Mouse (Mus musculus) spleen, postnatal 14 days (tissue): ENCODE measurements around the gene Gpbp1.
A peak's percentile ranks its signal among the peaks of the same experiment; 100 is the strongest.

Experiments used
- DNase-seq, 2 experiments: peaks; one replicate each; pipeline ENCODE4 v3.0.0; 2021 to 2022; ENCODE audit warnings: low spot score in 2 of 2

Gene Gpbp1

DNA sequence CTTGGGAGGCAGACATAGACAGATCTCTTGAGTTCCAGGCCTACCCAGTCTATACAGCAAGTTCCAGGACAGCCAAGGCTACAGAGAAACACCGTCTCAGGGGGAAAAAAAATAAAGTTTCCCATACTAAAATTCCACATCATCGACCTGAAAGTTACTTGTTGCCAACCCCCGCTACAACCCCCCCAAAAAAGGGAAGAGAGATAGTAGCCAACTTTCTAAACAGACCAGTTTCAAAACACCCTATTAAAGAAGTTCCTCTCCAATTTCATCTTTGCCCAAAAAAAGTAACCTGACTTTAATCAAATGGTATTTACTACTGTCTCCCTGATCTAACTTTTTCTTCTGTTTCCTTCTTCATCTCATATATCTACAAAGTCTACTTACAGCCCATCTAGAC, 22.6 kb downstream of the Gpbp1 start:
- DNase-seq = no peak

- no peak for DNase-seq
Measured at GRCm38 (mm10) chr13:111461424-111461823, 28.5 kb downstream of the Gpbp1 start.

DNA sequence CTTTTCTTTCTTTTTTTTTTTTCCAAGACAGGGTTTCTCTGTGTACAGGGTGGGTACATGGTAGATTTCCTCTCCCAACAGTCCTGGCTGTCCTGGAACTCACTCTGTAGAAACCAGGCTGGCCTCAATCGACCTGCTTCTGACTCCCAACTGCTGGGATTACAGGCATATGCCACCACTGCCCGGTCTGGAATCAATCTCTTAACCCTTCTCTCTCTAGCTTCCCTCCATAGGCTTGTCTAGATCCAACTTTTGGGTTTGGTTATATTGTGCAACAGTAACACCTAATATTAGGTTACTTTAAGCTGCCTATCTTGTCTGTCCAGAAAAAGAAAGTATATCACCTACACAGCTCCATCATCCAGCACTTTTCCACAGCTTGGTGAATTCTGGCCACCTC, 33.1 kb downstream of the Gpbp1 start:
- DNase-seq = no peak

GRCm38 (mm10) chr13:111444325-111444724, 45.6 kb downstream of the Gpbp1 start:
- DNase-seq = no peak

GRCm38 (mm10) chr13:111431174-111431573, 58.7 kb downstream of the Gpbp1 start:
- DNase-seq = no peak

GRCm38 (mm10) chr13:111421330-111421729, 68.6 kb downstream of the Gpbp1 start:
- no peak for DNase-seq

DNA sequence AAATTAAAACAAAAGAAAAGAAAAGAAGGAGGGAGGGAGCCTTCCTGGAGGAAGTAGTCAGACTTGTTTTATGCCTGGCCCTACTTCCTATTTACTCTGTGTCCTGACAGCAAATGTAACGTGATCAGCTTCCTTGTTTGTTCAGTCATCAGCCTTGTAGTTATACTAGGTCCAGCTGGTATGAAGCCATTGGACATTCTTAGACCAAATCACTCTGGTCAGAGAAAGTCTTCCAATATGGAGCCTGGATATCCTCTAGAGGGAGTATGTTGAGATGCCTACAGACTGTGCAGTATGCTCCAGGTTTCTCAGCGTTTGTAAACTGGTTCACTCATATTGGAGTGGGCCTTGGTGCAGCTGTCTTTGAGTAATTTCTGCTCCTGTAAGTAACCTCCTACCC, 71.8 kb downstream of the Gpbp1 start:
- DNase-seq = no peak

DNA sequence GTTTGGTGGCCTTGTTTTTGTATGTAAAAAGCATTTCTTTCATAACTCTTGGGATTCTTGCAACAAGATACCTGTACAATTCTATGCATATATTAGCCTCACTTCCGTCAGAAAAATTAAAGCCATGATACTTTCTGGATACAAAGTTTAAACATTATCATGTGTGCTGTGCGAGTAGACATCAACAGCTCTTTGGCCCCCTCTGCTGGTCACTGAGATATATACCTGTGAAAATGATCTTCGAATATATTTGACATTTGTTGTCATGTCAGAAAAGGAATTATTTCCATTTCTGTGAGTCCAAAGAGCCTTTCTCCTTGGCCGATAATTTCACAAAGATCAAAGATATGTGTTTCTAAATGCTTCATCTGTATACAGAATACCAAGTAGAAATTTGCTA, 76.8 kb downstream of the Gpbp1 start:
- DNase-seq = peak in 1 of 2 experiments; percentile 54

GRCm38 (mm10) chr13:111410831-111411230, 79.1 kb downstream of the Gpbp1 start:
- peak in 1 of 2 experiments; percentile 11 for DNase-seq

DNA sequence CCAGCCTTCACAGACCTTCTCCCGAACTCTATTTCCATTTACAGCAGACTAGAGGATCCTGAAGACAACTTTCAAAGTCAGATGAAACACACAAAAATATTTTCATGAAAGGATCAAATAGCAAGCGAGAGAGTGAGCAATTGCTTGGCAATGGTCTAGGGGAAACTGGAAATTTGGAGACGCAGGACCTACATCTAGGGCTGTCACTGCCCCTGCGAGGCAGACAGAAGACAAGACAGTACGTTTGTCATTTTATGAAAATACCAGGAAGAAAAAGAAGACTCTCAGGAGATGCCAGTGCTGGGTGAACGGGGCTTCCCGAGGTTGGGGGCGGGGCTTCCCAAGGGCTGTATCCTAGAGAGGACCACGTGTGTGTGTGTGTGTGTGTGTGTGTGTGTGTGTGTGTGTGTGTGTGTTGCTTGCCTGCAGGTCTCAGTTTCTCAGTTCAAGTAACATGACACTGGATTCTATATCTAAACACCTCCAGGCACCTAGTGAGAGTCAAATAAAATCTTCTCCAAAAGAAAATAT, 83.0 kb downstream of the Gpbp1 start:
- no peak for DNase-seq

- no peak for DNase-seq
Measured at GRCm38 (mm10) chr13:111405956-111406355, 84.0 kb downstream of the Gpbp1 start.

- DNase-seq = no peak
Measured at GRCm38 (mm10) chr13:111397600-111398151, 92.2 kb downstream of the Gpbp1 start.

- no peak for DNase-seq
Measured at GRCm38 (mm10) chr13:111397061-111397460, 92.8 kb downstream of the Gpbp1 start.

DNA sequence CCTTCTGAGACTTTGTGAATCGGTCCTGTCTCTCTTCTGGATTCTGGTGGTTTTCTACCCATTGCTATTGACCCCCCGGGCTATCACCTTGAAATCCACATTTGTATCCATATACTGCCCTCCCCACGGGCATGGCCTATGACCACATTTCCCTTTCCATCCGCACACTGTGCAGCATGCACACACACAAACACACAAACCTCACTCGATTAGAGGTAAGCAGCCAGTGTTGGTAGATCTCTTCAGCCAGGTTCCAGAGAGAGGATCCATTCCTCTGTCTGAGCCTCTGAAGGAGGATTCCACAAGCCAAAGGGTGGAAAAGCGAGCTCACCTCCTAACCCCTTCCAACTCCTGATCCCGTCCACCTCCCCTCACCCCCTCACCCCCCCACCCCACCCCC, 94.4 kb downstream of the Gpbp1 start:
- DNase-seq = no peak

GRCm38 (mm10) chr13:111394904-111395303, 95.0 kb downstream of the Gpbp1 start:
- no peak for DNase-seq

GRCm38 (mm10) chr13:111394341-111394740, 95.6 kb downstream of the Gpbp1 start:
- DNase-seq = no peak

DNA sequence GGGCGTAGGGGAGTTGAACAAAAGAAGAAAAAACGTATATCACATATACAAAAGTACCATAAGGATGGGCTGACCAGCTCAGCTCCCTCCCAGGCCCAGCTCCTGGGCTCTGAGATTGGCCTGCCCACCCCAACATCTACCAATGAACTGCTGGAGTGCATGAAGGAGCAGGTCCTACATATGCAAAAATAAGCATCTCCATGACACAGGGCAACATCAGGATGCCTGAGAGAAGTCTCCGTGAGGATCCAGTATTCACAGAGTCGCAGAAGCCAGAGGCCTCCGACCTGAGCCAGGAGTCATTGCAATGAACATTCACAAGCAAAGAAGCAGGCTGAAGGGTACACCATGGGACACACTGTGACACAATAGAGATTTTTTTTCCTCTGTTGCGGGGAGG, 96.5 kb downstream of the Gpbp1 start:
- no peak for DNase-seq

GRCm38 (mm10) chr13:111391426-111391825, 98.5 kb downstream of the Gpbp1 start:
- DNase-seq = no peak

DNA sequence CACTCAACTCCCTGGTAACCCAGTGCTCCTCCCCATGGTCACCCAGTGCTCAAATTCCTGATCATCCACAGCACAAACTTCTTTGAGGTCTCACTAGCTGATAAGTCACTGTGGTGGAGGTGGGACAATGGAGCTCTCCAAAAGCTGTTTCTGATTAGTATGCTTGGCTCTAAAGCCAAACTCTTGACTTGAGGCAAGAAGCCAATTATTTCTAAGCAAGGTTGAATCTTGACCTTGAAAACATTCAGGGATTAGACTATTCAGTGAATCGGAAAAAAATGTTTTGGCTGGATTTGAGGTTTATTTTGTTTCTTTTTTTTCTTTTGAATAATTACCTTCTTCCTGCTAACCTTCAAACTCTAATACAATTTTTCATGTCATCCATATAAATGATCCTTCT, 98.9 kb downstream of the Gpbp1 start:
- DNase-seq = no peak

GRCm38 (mm10) chr13:111384011-111384985, 105.6 kb downstream of the Gpbp1 start:
- DNase-seq = no peak
